Mouse (Mus musculus) gastrocnemius, adult 8-10 months (tissue): Measurements from ENCODE around the gene Ston2. TPM values are rescaled to one million over a fixed set of nuclear protein-coding genes. Genes with fewer than 3 reads are reported as not detected.

Source experiments
- DNase-seq, 2 experiments: peaks; one replicate each; pipeline ENCODE4 v3.0.0; 2022; ENCODE audit warnings: low spot score in 2 of 2
- total RNA-seq, 4 experiments: library from RNA; stranded (reverse); gene quantifications; 2 replicates each; pipeline ENCODE4 v1.2.4; 2022

Ston2 gene
- 10 to 100 TPM; 51.5 to 79.1 (median 69.6) TPM for total RNA-seq

GRCm38 (mm10) chr12:91787959-91788437 is at the start of gene Ston2:
Gene Ston2 (minus strand): TSS chr12:91788387.
- no peak for DNase-seq

DNA sequence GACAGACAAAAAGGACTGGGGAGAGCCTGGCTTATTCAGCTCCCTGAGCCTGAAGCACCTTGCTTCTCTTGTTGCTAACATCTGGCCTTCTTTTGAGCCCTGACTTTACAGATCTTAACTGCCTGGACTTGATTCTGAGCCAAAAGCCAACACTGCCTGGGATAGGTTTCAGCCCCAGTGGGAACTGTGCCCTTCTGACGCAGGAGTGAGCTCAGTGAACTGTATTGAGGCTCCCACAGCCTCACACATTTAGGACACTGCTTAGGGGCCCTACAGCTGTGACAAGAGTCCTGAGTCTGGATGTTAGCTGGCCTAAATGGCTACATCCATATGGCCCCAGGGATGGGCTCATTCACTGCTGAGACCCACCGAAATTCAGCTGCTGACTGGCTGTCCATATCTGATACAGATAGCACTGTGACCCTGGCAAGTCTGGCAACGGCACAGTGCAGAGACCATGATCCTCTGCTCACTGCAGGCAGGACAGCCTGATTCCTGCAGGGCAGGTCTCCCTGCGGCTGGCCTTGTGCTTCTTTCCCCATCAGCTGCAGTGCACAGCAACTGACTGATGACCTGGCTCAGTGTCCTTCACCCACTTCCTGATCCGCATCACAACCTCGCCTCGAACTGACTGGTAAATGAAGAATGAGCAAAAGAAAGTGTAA is 49.3 kb upstream of the Ston2 start:
- DNase-seq: peak; percentile 6 to 17

GRCm38 (mm10) chr12:91833939-91834333 is 45.7 kb upstream of the Ston2 start:
- DNase-seq: no peak

DNA sequence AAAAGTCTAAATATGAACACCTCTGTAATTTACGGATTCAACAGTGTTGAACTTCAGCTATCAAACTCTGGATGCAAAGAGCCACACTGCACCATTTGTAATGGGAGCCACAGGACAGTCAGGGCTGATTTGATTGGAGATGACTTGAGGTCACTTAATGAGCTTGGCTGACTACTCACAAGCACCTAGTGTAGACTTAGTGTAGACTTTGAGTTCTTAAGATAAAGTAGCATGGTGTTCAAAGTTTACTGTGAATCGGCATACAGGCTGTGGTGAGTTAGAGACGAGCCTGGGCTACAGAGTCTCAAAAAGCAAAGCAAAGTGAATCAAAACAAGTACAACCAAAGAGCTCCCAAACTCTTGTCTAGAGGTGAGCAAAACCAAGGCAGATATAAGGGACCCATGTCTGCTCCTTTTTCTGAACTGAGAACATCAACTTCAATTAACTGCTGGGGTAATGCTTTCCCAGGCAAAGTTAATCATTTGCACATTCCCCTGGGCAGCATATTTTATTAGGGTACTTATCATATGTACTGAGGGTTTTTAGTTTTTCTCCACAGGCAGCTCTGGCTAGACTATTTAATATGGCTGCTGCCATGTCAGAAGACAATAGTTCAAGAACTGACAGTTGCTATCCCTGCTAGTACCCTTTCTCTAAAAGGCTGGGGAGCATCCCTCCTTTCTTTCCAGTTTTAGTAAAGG is 45.2 kb upstream of the Ston2 start:
- DNase-seq: no peak

DNA sequence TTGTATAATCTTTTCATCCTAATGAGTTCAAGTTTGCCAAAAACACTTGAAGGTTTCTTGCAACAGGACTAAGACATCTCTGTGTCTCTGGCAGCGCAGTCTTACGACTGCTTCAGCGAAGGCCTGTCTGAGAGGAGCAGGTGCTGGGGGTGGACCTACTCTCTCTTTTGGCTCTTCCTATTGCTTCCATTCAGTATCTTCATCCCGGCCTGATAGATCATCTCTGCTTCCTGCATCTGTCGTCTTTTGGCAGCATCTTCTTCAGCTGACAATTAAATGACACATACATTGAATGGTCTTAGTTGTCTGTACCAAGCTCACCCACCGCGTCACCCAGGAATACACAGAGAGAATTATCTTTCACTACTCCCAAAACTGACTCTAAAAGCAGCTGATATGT is 43.2 kb upstream of the Ston2 start:
- no peak for DNase-seq

DNA sequence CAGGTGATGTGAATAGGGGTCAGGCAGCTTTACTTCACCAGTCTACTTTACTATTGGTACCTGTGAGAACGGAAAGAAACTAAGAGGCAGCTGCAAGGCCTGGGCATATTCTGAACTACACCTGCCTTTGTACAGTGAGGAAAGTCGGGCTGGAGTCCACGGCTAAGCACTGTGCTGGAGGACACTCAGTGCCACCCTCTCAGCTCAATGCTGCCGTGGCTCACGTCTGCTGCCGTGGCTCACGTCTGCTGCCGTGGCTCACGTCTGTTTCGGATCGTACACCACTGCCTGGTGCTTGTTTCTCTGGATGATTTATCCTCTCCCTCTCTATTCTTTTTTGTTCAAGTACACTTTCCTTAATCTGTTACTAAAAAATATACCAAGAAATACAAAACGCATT is 32.3 kb upstream of the Ston2 start:
- DNase-seq: no peak

GRCm38 (mm10) chr12:91818726-91819125 is 30.5 kb upstream of the Ston2 start:
- no peak for DNase-seq

GRCm38 (mm10) chr12:91815990-91816389 is 27.8 kb upstream of the Ston2 start:
- peak in 1 of 2 experiments; percentile 21 for DNase-seq

DNA sequence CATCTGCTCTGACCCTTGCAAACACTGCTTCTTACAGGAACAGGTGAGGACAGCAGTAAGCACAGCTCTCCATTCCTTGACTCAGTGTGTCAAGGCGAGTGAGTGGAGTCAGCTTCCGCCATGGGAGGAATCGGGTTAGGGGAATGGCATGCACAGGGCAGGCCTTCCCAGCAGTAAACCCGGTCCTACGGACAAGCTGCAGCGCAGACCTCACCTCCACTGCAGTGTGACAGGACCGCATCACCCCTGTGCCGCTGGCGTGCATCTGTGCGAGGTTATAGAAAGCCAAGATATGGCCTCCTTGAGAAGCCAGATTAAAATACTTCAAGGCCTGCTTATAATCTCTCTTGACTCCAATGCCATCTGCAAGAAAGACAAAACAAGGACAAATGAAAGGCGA is 27.4 kb upstream of the Ston2 start:
- DNase-seq: no peak

DNA sequence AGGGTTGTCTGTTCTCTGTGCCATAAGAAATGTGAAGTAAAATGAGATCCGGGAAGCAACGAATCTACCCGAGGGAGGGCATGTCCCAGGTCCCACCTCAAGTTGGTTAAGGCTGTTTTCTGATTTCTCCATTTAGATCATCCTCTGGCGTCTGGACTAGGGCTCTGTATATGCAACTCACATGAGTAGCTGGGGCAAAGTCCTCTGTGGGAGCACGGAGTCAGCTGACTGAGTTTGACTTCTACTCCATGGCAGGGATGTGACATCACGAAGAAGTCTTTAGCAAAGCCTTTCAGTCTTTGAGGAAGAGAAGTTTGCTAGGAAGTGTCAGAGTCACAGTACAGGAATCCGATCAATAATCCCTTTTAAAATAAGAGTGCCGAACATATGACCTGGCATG is 20.7 kb upstream of the Ston2 start:
- no peak for DNase-seq

GRCm38 (mm10) chr12:91807761-91808160 is 19.6 kb upstream of the Ston2 start:
- DNase-seq: no peak

- no peak for DNase-seq
These were observed 18.9 kb upstream of the Ston2 start for GRCm38 (mm10) chr12:91807095-91807494.

GRCm38 (mm10) chr12:91804262-91804661 is 16.1 kb upstream of the Ston2 start:
- no peak for DNase-seq

DNA sequence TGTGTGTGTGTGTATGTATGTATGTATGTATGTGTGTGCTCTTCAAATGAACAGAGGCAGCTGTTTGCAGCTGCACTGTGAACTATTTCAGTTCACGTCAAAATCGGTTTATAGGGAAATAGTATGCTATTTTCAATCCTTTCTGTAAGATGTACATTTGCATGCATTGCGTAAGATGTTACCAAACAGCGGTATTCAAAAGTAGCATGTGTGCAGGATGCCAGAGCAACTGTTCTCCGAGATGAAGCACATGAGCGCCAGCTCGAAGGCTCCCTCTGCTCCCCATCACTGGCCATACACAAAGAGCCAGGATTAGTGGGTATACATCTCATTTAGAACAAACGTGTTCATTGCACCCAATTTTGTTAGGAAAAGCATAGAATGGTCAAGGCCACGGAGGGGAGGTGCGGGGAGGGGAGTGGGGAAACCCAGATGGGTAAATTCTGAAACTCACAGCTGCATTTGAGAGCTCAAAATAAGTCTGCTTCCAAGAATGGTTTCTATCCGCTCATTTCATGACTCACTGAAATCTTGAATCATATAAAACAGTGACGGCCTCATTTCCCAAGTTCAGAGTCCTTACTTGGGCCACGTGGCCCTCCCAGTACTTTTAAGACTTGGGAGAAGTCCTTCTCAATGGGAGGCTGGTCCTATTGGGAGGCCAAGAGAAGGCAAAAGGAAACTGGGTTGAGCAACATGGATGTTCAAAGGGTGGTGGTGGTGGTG is 15.2 kb upstream of the Ston2 start:
- DNase-seq: no peak

DNA sequence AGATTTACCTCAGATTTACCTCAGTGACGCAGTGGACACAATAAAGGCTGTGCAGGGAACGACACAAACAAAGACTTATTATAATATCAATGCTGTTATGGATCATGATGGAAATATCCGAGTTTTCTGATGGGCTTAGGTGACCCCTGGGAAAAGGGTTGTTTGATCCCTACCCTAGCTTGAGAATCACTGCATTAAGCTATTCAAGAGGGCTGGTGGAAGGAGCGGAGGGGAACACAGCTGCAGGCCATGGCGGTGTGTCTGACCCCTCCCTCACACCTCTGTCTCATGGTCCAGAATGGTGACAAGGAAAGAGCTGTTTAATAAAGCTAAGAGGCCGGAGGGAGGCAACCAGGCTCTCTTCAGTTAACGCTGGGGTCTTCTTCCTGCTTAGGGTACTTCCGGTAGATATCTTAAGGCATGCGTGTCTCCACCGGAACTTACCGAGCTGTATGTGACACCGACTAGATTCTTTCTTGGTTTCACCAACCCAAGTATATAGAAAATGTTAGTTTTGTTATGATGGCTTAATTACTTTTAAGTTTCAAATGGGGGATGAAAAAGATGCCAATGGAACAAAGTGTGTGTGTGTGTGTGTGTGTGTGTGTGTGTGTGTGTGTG is 14.5 kb upstream of the Ston2 start:
- no peak for DNase-seq

DNA sequence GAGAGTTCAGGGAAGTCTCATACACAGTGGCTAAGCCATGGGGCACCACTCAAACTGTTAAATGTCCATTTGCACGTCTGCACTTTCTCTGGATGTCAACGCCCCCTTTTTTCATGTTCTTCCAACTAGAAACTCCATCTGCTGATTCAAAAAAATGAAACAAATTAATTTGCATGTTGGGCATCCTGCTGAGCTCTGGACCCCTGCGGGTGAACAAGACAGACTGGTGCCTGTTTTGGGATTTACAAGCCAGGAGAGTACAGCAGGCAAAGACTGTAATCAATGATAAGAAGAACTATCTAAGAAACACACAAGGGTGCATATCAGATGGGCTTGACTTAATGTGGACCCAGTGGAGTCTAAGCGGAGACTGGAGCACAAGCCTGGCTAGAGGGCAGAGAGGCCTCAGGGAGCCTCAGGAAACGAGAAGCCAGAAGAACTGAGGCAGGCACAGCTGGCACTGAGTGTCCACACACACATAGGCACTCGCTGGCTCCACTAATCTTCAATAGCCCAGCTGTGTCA is 12.7 kb upstream of the Ston2 start:
- DNase-seq: no peak

DNA sequence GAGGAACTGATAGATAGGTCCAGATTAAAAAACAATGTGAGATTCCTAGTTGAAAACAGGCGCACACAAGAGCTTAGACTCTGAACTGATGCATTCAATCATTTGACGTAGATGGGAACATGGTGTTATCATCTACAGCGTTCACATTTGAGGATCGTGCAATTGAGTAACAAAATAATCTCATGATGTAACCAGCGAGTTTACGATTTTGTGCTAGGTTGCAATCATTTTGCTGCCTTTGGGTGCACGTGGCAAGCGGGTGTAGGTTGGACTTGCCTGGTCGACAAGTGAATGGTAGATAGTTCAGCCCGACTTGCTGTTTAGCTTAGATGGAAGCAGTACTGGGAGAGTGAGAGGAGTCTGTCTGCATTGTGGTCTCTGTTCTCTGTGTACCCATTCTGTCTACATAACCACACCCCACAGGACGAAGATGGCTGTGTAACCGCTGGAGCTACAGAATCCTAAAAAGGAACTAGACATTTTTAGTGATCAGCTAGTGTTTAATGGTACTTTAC is 11.7 kb upstream of the Ston2 start:
- no peak for DNase-seq

GRCm38 (mm10) chr12:91799379-91799773 is 11.2 kb upstream of the Ston2 start:
- no peak for DNase-seq

GRCm38 (mm10) chr12:91798720-91799378 is 10.7 kb upstream of the Ston2 start:
- DNase-seq: no peak

DNA sequence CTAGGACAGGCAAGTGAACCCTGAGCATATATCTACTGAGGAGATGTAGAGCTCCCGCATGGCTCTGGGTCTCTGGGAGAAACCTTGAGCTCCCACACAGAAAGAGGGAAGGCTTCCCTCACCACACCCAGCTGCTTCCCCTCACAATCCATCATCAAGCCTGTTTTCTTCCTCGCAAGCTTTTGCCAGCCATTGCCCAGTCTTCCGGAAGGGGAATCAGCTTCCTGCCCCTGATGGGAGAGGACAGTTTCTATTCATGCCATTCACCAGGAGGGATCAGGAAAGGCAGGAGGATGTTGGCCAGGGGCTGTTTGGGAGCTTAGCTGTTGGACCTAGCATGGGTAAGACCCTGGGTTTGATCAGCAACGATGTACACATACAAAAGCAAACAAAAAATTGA is 8.6 kb upstream of the Ston2 start:
- DNase-seq: no peak

GRCm38 (mm10) chr12:91793266-91793665 is 5.1 kb upstream of the Ston2 start:
- DNase-seq: no peak
